Mouse (Mus musculus) frontal cortex, postnatal 14 days (tissue): ENCODE results near the gene Fpr-rs7.

Experiments used
- DNase-seq, 2 experiments: peaks; one replicate each; pipeline ENCODE4 v3.0.0; 2022; ENCODE audit warnings: low spot score in 2 of 2

The Fpr-rs7 gene

GRCm38 (mm10) chr17:20114126-20114525 lies at the start of gene Fpr-rs7:
Fpr-rs7 (minus strand) TSS chr17:20114226.
- DNase-seq = no peak

- DNase-seq = no peak
Observed at GRCm38 (mm10) chr17:20074090-20074489, 39.9 kb downstream of the Fpr-rs7 start.

DNA sequence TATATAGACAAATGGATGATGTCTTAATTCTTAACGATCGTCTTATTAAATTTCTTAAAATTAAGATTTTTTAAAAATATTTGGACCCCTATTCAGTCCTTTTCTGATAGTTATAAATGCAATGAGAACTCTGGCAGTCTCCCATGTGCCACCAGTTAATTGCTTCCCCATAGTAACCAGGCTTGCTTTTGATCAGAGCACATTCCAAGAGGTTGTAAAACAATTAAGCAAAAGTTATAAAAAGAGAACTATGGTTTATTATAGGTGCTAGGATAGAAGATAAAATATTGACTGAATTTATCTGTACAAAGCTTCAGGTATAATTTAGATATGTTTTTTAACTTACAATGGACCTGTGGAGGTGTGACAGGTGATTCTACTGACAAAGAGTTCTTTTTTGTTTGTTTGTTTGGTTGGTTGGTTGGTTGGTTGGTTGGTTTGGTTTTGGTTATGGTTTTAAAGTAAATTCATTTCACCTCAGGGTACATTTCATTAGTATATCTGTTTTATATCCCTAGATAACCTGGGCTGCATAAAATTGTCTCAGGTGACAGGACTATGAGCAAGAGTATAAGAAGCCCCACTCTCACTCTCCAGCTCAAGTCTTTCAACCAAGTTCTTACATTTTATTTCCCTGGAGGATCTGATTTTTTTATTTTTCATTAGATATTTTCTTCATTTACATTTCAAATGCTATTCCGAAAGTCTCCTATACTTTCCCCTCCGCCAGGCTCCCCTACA lies 42.2 kb downstream of the Fpr-rs7 start:
- DNase-seq = no peak
